Mouse (Mus musculus) G1E (cell line): Measurements from ENCODE around the gene A2ml1.

Experiments
- CTCF ChIP-seq: IDR thresholded peaks from 2 replicates; pipeline ENCODE4 v1.5.1; 2012; ENCODE audit warnings: low read depth, low read length, inconsistent platforms, mixed read lengths
- GATA1 ChIP-seq: IDR thresholded peaks from 2 replicates; pipeline ENCODE4 v1.6.1; 2012; ENCODE audit warnings: borderline replicate concordance, low read length, inconsistent platforms, mixed read lengths

GRCm38 (mm10) chr6:128602026-128602425 lies 20.6 kb upstream of the A2ml1 start:
- no peak for TF ChIP-seq CTCF
- TF ChIP-seq GATA1: no peak
